In genomic region chr9:42578106-42578505, GRCm38 (mm10) we compare ENCODE assay signal across 9 mouse cellular contexts.
DNase-seq lines count a peak whose midpoint lies in the region.
"Had no signal": no experiment of that assay in that cellular context is flagged by ENCODE, and none has a peak within 500 bp of the region (broad histone marks: within the 10 kb centered on the region; RNA-seq: fewer than 3 reads in every experiment).

No protein-coding gene starts in this region.

- DNase-seq in cerebellum, adult 9-11 months: peak; percentile 47
- DNase-seq in cerebellum, adult 11 months: no peak
- DNase-seq in cerebellum, postnatal 14 days: peak; percentile 40 to 57
- no peak for DNase-seq in cerebellum, adult 9-10 months
- DNase-seq in spleen, postnatal 4 days (ENCODE audit: low spot score in 2 of 2): no peak
- DNase-seq: adrenal gland, adult 8-10 months; adrenal gland, postnatal 14 days; adrenal gland, postnatal 36 days; forebrain, postnatal 0 days had no signal

Comparison
In these comparisons a context has a peak if more than half of its experiments do, and no peak if none do; other contexts are left out.
1. DNase-seq: peak in cerebellum, adult 9-11 months (single experiment) and cerebellum, postnatal 14 days (2 of 2); none in cerebellum, adult 11 months (single experiment), cerebellum, adult 9-10 months (single experiment) and spleen, postnatal 4 days (0 of 2).